Mouse (Mus musculus): ENCODE results near the gene Chm. TPM values are rescaled to one million over a fixed set of nuclear protein-coding genes. Genes with fewer than 3 reads are reported as not detected.

The Chm gene
- polyA plus RNA-seq (2012; rRNA removed): 6.2 and 10.7 TPM in 2 replicates

DNA sequence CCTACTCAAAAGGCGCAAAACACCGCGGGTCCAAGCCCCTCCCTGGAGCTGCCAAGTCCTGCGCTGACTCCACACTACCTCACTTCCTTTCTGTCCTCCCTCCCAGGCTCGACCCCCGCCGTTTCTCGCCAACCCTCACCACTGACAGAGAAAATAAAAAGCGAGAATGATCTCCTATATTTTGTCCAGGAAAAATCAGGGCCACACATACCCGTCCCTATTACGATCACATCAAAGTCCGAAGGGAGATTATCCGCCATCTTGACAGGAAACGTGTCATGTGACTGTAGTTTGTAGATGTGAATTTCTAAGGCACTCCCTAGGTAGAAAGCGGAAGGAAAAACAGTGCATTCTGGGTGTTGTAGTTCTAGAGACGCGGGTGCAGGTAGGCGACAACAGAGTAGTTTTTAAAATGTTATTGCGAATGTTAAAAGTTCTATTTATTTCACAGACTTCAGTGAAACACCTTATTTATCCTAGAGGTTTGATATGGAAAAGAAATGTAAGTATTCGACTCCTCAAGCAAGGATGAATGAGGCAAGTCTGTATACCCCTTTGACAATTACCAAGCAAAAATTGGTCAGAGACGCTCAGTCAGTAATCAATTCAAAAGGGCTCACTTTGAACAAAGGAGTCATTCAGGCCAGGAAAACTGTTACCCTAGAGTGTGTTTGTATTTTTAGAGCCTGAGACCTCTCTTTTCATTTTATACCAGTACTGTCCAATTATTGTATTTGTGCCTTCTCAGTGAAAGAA, at the start of gene Chm:
Gene Chm, minus strand, starts transcription at position 288 of the 756 bp plus-strand sequence.

Other genes starting within 250 kb of the Chm start
- gene Dach2, start 112.0 kb upstream of the Chm start, polyA plus RNA-seq (2012; rRNA removed): 2.2 and 2.9 TPM in 2 replicates

Data from central nervous system, embryonic 11.5 days (tissue).